8 mouse cellular contexts compared by ENCODE assay signal in genomic region chr13:25020540-25020892, GRCm38 (mm10). TPM values are rescaled to one million over a fixed set of nuclear protein-coding genes. Genes with fewer than 3 reads are reported as not detected.
DNase-seq lines count a peak whose midpoint lies in the region; ATAC-seq and TF ChIP-seq lines count a peak whose summit lies in the region.

No protein-coding gene starts in this region.

- peaks cover 21% of the 10 kb centered on the region for H3K4me1 ChIP-seq in heart, embryonic 13.5 days
- peaks cover 34% of the 10 kb centered on the region for H3K4me1 ChIP-seq in G1E (ENCODE audit: insufficient read depth, low read depth, low read length)
- H3K4me1 ChIP-seq in forebrain, embryonic 16.5 days (replicated peaks; ENCODE audit: control insufficient read depth, insufficient read depth, low read length): peaks cover 18% of the 10 kb centered on the region
- H3K4me1 ChIP-seq in liver, embryonic 15.5 days (replicated peaks): peaks cover 31% of the 10 kb centered on the region

- peaks cover 15% of the 10 kb centered on the region for H3K36me3 ChIP-seq in heart, embryonic 13.5 days
- H3K36me3 ChIP-seq in G1E (replicated peaks): peaks cover 29% of the 10 kb centered on the region
- no peaks in the 10 kb centered on the region for H3K36me3 ChIP-seq in forebrain, embryonic 16.5 days (ENCODE audit: control insufficient read depth, insufficient read depth)
- 0 out of 2 replicates have a peak, but pooled peaks cover 4% of the 10 kb centered on the region for H3K36me3 ChIP-seq in liver, embryonic 15.5 days (replicated peaks)

- peak overlapping the region; percentile 87 for H3K27ac ChIP-seq in heart, embryonic 13.5 days (replicated peaks)
- H3K27ac ChIP-seq in forebrain, embryonic 16.5 days (ENCODE audit: low read length): peak overlapping the region; percentile 35; the same call in 1 of the 2 replicates
- peak overlapping the region; percentile 74; the same call in 1 of the 2 replicates for H3K27ac ChIP-seq in liver, embryonic 15.5 days (replicated peaks)

- H3K4me3 ChIP-seq in heart, embryonic 13.5 days: peak overlapping the region; percentile 80
- peak overlapping the region; percentile 91 for H3K4me3 ChIP-seq in G1E (ENCODE audit: low read depth, low read length)
- peak overlapping the region; percentile 84 for H3K4me3 ChIP-seq in forebrain, embryonic 16.5 days (replicated peaks; ENCODE audit: low read length)
- H3K4me3 ChIP-seq in liver, embryonic 15.5 days (replicated peaks): peak overlapping the region; percentile 83

- H3K27me3 ChIP-seq in heart, embryonic 13.5 days (replicated peaks): no peaks in the 10 kb centered on the region
- H3K27me3 ChIP-seq in G1E (ENCODE audit: insufficient read depth, low read length): no peaks in the 10 kb centered on the region
- H3K27me3 ChIP-seq in forebrain, embryonic 16.5 days (replicated peaks; ENCODE audit: control insufficient read depth, insufficient read depth, low read length): no peaks in the 10 kb centered on the region
- no peaks in the 10 kb centered on the region for H3K27me3 ChIP-seq in liver, embryonic 15.5 days

- no peak for ATAC-seq in heart, embryonic 13.5 days (ENCODE audit: extremely low read depth, insufficient number of reproducible peaks, low FRiP score, low TSS enrichment)
- no peak for ATAC-seq in G1E (ENCODE audit: extremely low read depth, insufficient number of reproducible peaks, low FRiP score, poor library complexity, severe bottlenecking)
- ATAC-seq in forebrain, embryonic 16.5 days: peak; percentile 26
- ATAC-seq in liver, embryonic 15.5 days (ENCODE audit: insufficient read depth): no peak; the same call in 1 of the 2 replicates

- H3K9me3 ChIP-seq in heart, embryonic 13.5 days: no peaks in the 10 kb centered on the region
- no peaks in the 10 kb centered on the region for H3K9me3 ChIP-seq in G1E (replicated peaks)
- no peaks in the 10 kb centered on the region for H3K9me3 ChIP-seq in forebrain, embryonic 16.5 days (ENCODE audit: control insufficient read depth, low read length)
- no peaks in the 10 kb centered on the region for H3K9me3 ChIP-seq in liver, embryonic 15.5 days (replicated peaks)

- peak overlapping the region; percentile 86 for H3K4me2 ChIP-seq in heart, embryonic 13.5 days
- H3K4me2 ChIP-seq in forebrain, embryonic 16.5 days (ENCODE audit: low read length): peak overlapping the region; percentile 66
- H3K4me2 ChIP-seq in liver, embryonic 15.5 days: peak overlapping the region; percentile 80

- no peak for DNase-seq in heart, adult 18-20 months
- DNase-seq in G1E (ENCODE audit: low spot score): no peak
- no peak for DNase-seq in B cell, adult 2 months
- no peak for DNase-seq in urinary bladder, adult 18-20 months (ENCODE audit: low spot score in 2 of 2)
- DNase-seq in layer of hippocampus, postnatal 25 days (ENCODE audit: extremely low spot score in 1 of 2, low spot score in 1 of 2): no peak

- 39% methylated on average over 4 of the region's 4 CpGs for WGBS in heart, embryonic 13.5 days
- 55% methylated on average over 4 of the region's 4 CpGs for WGBS in forebrain, embryonic 16.5 days
- 24% methylated on average over 4 of the region's 4 CpGs for WGBS in liver, embryonic 15.5 days (ENCODE audit: insufficient replicate concordance)

- no peak for TF ChIP-seq CTCF in G1E (IDR thresholded peaks at IDR 0.05; ENCODE audit: low read depth, low read length)

- peak overlapping the region; percentile 97 for H3K9ac ChIP-seq in heart, embryonic 13.5 days
- H3K9ac ChIP-seq in forebrain, embryonic 16.5 days (replicated peaks; ENCODE audit: low read depth, low read length): peak overlapping the region; percentile 88
- peak overlapping the region; percentile 88; the same call in 1 of the 2 replicates for H3K9ac ChIP-seq in liver, embryonic 15.5 days

RNA-seq across cellular contexts. Expression of gene Mrs2, which starts 0.3 kb away (rescaled TPM):
- 14.4 and 14.9 TPM in 2 replicates for polyA plus RNA-seq in heart, embryonic 13.5 days (2015; fragmentation: Nextera tagmentation; extraction: Ambion mirVana)
- total RNA-seq in heart, adult 18-20 months (2021): 10 to 100 TPM; 53.5 to 54.7 TPM
- total RNA-seq in G1E (2014; fragmentation: Nextera tagmentation) (47.7 and 58.4 TPM in 2 replicates), G1E (2017) (17.9 and 21.6 TPM in 2 replicates)
- 6.1 and 7.2 TPM in 2 replicates for polyA plus RNA-seq in G1E (2012)
- 16.5 and 17.3 TPM in 2 replicates for polyA plus RNA-seq in forebrain, embryonic 16.5 days (2015; fragmentation: Nextera tagmentation; extraction: Ambion mirVana)
- 7.8 and 8.4 TPM in 2 replicates for polyA plus RNA-seq in liver, embryonic 15.5 days (2015; fragmentation: Nextera tagmentation; extraction: Ambion mirVana)
- 10 to 100 TPM; 56.6 to 60.5 TPM for total RNA-seq in layer of hippocampus, postnatal 25 days (2021)

RNA-seq across cellular contexts. Expression of gene Dcdc2a, which starts 35.3 kb away (rescaled TPM):
- 0.82 and 0.94 TPM in 2 replicates for polyA plus RNA-seq in heart, embryonic 13.5 days (2015; fragmentation: Nextera tagmentation; extraction: Ambion mirVana)
- total RNA-seq in heart, adult 18-20 months (2021): under 1 TPM in 1 of 2 experiments, not detected in 1; 0.05 TPM
- total RNA-seq in G1E (2014; fragmentation: Nextera tagmentation) (not detected in 2 replicates), G1E (2017) (0.11 and 0.12 TPM in 2 replicates)
- not detected in 2 replicates for polyA plus RNA-seq in G1E (2012)
- 1.4 and 1.9 TPM in 2 replicates for polyA plus RNA-seq in forebrain, embryonic 16.5 days (2015; fragmentation: Nextera tagmentation; extraction: Ambion mirVana)
- polyA plus RNA-seq in liver, embryonic 15.5 days (2015; fragmentation: Nextera tagmentation; extraction: Ambion mirVana): 0.09 and 0.78 TPM in 2 replicates
- 10 to 100 TPM in 1 of 2 experiments, 1 to 10 TPM in 1; 9.7 to 12.1 TPM for total RNA-seq in layer of hippocampus, postnatal 25 days (2021)

Comparison
In these comparisons a context has a peak if more than half of its experiments do, and no peak if none do; other contexts are left out.
1. H3K27ac ChIP-seq: peak in every context shown above with its lines; median percentile 87 in heart, embryonic 13.5 days; 74 in liver, embryonic 15.5 days; 35 in forebrain, embryonic 16.5 days.